Mouse (Mus musculus) midbrain, embryonic 12.5 days (tissue): ENCODE results near the gene Ovol2. TPM values are rescaled to one million over a fixed set of nuclear protein-coding genes. Genes with fewer than 3 reads are reported as not detected.

Source experiments
- ATAC-seq: fragments of 200-750 bp; cut with Nextera tagmentation; 2 replicates; pipeline ENCODE4 v1.8.0; 2017; ENCODE audit warnings: low read depth, moderate TSS enrichment, moderate library complexity; ENCODE audit not compliant: low FRiP score
- H3K27ac ChIP-seq: fragments of 300-500 bp; sonication (generic); replicated peaks from 2 replicates; pipeline ENCODE4 v1.5.1; 2016; ENCODE audit warnings: mild to moderate bottlenecking
- H3K27me3 ChIP-seq: fragments of 300-500 bp; sonication (generic); 2 replicates; pipeline ENCODE4 v1.6.1; 2016; ENCODE audit warnings: mild to moderate bottlenecking
- H3K36me3 ChIP-seq: fragments of 300-500 bp; sonication (generic); 2 replicates; pipeline ENCODE4 v1.6.1; 2016
- H3K4me1 ChIP-seq: fragments of 300-500 bp; sonication (generic); 2 replicates; pipeline ENCODE4 v1.6.1; 2016
- H3K4me2 ChIP-seq: fragments of 300-500 bp; sonication (generic); replicated peaks from 2 replicates; pipeline ENCODE4 v1.6.1; 2016; ENCODE audit warnings: mild to moderate bottlenecking, moderate library complexity
- H3K4me3 ChIP-seq: fragments of 300-500 bp; sonication (generic); 2 replicates; pipeline ENCODE4 v1.5.1; 2016; ENCODE audit warnings: mild to moderate bottlenecking
- H3K9ac ChIP-seq: fragments of 300-500 bp; sonication (generic); replicated peaks from 2 replicates; pipeline ENCODE4 v1.6.1; 2016; ENCODE audit warnings: mild to moderate bottlenecking, moderate library complexity
- H3K9me3 ChIP-seq: fragments of 300-500 bp; sonication (generic); 2 replicates; pipeline ENCODE4 v1.6.1; 2016; ENCODE audit warnings: mild to moderate bottlenecking
- WGBS: fragments of 180-500 bp; shearing (Covaris S2); methylation state at CpG from one replicate; pipeline ENCODE4 v1.1.7; 2016; 5-methylcytosine and 5-hydroxymethylcytosine counted together
- polyA plus RNA-seq: library from polyadenylated mRNA; unstranded; fragments of >200 nt; fragmentation: Nextera tagmentation; extraction: Ambion mirVana; gene quantifications from 2 replicates; pipeline ENCODE4 v1.2.1, GENCODE M21; 2016

Ovol2 gene
- polyA plus RNA-seq, 1 experiment from 2014 or later: not detected

GRCm38 (mm10) chr2:144274741-144275140 lies 57.2 kb downstream of the Ovol2 start:
- no peak overlapping the region for H3K4me3 ChIP-seq
- WGBS: 81% methylated on average over 8 of the region's 8 CpGs
- no peak overlapping the region for H3K4me2 ChIP-seq
- peaks cover 20% of the 10 kb centered on the region for H3K36me3 ChIP-seq
- no peak for ATAC-seq
- no peaks in the 10 kb centered on the region for H3K9me3 ChIP-seq
- peaks cover 4% of the 10 kb centered on the region; the same call in 1 of the 2 replicates for H3K4me1 ChIP-seq
- H3K9ac ChIP-seq: no peak overlapping the region
- H3K27me3 ChIP-seq: no peaks in the 10 kb centered on the region
- H3K27ac ChIP-seq: no peak overlapping the region

DNA sequence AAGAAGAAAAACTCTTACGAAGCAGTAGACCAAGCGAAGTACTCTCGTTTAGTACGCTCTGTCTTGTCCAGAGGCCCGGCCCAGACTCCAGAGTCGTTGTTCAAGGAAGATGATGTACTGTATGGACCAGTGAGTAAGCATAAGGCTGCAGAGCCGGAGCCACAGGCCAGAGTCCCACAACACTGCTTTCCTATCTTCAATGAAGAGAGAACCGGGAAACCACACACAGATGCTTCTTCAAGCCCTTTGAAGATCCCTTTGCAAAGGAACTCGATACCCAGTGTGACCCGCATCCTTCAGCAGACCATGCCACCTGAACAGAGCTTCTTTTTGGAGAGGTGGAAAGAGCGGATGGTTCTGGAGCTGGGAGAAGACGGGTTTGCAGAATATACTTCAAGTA lies 59.9 kb downstream of the Ovol2 start:
- H3K27ac ChIP-seq: no peak overlapping the region
- H3K4me3 ChIP-seq: no peak overlapping the region
- peaks cover 19% of the 10 kb centered on the region for H3K4me1 ChIP-seq
- H3K9me3 ChIP-seq: no peaks in the 10 kb centered on the region
- H3K36me3 ChIP-seq: peaks cover 8% of the 10 kb centered on the region; the same call in 1 of the 2 replicates
- WGBS: 92% methylated on average over 12 of the region's 12 CpGs
- no peak for ATAC-seq
- H3K9ac ChIP-seq: no peak overlapping the region
- no peak overlapping the region for H3K4me2 ChIP-seq
- H3K27me3 ChIP-seq: no peaks in the 10 kb centered on the region

GRCm38 (mm10) chr2:144270507-144271420 lies 61.2 kb downstream of the Ovol2 start, which contains the start of the genes Mgme1 and Snx5:
Gene Mgme1, plus strand, starts transcription at chr2:144270663.
Gene Snx5, minus strand, starts transcription at chr2:144270906.
- H3K9me3 ChIP-seq: no peaks in the 10 kb centered on the region
- H3K4me3 ChIP-seq: peak within 1 kb of the TSS; percentile 89
- no peaks in the 10 kb centered on the region for H3K27me3 ChIP-seq
- H3K4me1 ChIP-seq: peaks cover 23% of the 10 kb centered on the region
- peak within 1 kb of the TSS; percentile 93 for H3K9ac ChIP-seq
- H3K4me2 ChIP-seq: peak within 1 kb of the TSS; percentile 65
- peak within 1 kb of the TSS; percentile 89 for H3K27ac ChIP-seq
- no peaks in the 10 kb centered on the region for H3K36me3 ChIP-seq
- peak; percentile 97 for ATAC-seq
- WGBS: under 1% methylated on average over 83 of the region's 93 CpGs

DNA sequence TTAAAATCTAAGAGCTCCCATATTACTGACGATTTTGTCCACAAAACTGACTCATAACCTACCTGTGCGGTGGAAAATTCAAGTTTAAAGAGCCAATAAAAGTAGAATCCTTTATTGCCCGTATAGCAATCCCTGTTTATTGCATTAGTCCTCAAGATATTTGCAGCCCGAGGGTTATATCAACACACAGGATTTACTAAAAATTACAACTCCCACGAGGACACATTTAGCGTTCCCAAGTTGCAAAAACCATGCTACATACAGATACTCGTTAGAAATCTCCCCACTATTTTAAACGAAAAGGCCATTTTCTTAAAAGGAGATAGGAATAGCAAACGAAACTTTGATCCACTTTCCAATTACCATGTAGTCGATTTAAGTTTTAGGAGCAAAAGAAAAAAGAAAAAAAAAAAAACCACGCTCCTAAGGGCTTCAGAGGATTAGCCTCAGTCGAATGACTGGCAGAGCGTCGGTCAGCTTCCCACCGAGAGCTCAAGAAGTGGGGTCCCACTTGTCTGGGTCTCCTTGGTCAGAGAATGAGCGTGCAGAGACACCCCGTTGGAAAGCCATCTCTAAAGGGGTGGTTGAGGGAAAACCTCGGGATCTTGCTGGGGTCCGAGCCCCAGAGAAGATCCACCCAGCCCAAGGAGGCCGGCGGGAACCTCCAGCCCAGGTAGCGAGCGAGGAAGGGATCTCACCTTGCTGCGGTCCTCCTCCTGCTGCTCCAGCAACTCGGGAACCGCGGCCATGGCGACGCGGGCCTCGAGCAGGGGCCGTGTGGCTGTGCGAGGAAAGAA lies 62.1 kb downstream of the Ovol2 start:
- Histone ChIP-seq H3K36me3 (no peaks in the 10 kb centered on the region), H3K4me2 (peak overlapping the region; percentile 65), H3K27me3 (no peaks in the 10 kb centered on the region), H3K4me3 (peak overlapping the region; percentile 89), H3K9me3 (no peaks in the 10 kb centered on the region), H3K27ac (peak overlapping the region; percentile 89), H3K4me1 (peaks cover 23% of the 10 kb centered on the region), H3K9ac (peak overlapping the region; percentile 93)
- ATAC-seq: no peak; the same call in 1 of the 2 replicates
- under 1% methylated on average over 24 of the region's 33 CpGs for whole genome bisulfite sequencing

GRCm38 (mm10) chr2:144269306-144269650 lies 62.7 kb downstream of the Ovol2 start:
- ATAC-seq: no peak
- H3K9ac ChIP-seq: peak overlapping the region; percentile 93

DNA sequence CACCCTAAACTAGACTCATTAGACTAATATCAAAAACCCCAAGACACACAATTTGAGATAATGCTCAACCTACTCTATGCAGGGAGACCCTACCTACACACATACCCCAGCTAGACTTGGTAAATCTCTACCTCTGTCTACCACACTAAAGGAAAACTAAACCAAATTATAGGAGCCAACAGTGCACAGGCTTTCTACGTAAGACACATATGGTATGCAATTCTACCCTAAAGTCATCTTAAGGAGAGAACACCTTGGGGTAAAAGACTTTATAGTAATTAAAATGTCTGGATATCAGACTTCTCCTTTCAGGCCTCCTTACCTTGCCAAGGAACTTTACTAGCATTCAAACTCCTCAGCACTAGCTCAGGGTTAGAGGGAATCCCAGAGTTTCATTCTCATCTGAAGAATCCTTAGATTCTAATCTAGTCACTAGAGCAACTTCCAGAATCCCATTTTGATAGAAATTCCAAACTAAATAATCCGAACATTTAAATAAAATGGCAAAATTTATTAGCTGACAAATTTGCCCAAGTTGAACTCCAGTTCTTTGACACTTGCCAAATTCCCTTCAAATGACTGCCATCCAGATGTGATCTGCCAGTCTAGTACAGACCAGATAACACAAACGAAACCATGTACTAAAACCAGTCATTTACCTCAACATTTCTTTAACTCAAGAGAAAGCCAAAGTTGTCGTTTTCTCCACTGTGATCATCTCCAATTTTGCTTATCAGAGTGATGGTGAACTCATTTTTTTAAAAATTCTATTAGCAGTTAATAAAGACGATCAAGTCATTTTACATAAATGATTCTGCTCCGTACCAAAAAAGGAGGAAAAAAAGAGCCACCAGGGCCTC lies 63.3 kb downstream of the Ovol2 start:
- ATAC-seq: no peak
- 6% methylated on average over 6 of the region's 6 CpGs for WGBS
- peak overlapping the region; percentile 93 for H3K9ac ChIP-seq
- no peaks in the 10 kb centered on the region for H3K27me3 ChIP-seq
- H3K4me1 ChIP-seq: peaks cover 23% of the 10 kb centered on the region
- H3K36me3 ChIP-seq: no peaks in the 10 kb centered on the region
- peak overlapping the region; percentile 65 for H3K4me2 ChIP-seq
- no peak overlapping the region for H3K27ac ChIP-seq
- H3K9me3 ChIP-seq: no peaks in the 10 kb centered on the region
- H3K4me3 ChIP-seq: peak overlapping the region; percentile 89

More at GRCm38 (mm10) chr2:144269306-144269650, 62.7 kb downstream of the Ovol2 start:
- H3K36me3 ChIP-seq: no peaks in the 10 kb centered on the region
- peak overlapping the region; percentile 89 for H3K4me3 ChIP-seq
- H3K27ac ChIP-seq: no peak overlapping the region
- peaks cover 23% of the 10 kb centered on the region for H3K4me1 ChIP-seq
- peak overlapping the region; percentile 65 for H3K4me2 ChIP-seq
- no peaks in the 10 kb centered on the region for H3K9me3 ChIP-seq
- H3K27me3 ChIP-seq: no peaks in the 10 kb centered on the region
- WGBS: under 1% methylated on average over 11 of the region's 11 CpGs

- no peaks in the 10 kb centered on the region for H3K9me3 ChIP-seq
- peak overlapping the region; percentile 65 for H3K4me2 ChIP-seq
- 65% methylated on average over 1 of the region's 1 CpGs for WGBS
- H3K36me3 ChIP-seq: no peaks in the 10 kb centered on the region
- H3K27me3 ChIP-seq: no peaks in the 10 kb centered on the region
- ATAC-seq: no peak
- H3K4me3 ChIP-seq: 0 out of 2 replicates have a peak overlapping the region, but pooled peaks have one; percentile 10
- peaks cover 23% of the 10 kb centered on the region for H3K4me1 ChIP-seq
- no peak overlapping the region for H3K27ac ChIP-seq
- no peak overlapping the region for H3K9ac ChIP-seq
These were observed 64.3 kb downstream of the Ovol2 start for GRCm38 (mm10) chr2:144267731-144268015.

DNA sequence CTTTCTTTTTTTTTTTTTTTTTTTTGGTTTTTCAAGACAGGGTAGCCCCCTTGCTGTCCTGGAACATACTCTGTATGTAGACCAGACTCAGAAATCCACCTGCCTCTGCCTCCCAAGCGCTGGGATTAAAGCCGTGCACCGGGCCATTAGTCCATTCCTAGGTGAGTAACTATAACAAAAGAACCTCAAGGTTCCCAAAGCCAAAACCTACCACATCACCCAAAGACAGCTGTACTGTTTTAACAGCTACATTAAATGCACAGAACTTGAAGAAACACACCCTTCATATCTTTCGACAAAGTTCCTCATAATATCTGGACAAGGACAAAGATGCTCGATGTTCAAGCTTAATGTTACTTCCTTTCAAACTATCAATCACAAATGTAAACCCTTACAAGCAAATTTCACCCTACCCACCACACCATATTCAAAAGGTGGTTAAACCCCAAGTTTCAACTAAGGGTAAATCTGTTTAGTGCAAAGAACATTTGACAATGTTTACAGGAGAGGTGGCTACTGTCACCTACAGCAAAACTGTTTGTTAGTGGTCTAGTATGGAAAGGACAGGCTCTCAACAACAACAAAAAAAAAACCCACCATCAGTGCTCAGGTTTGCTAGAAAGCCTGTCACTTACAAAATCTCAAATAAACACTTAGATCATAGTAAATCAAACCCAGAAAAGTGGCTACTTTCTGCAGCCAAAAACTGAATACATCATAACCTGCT lies 64.8 kb downstream of the Ovol2 start:
- WGBS: 53% methylated on average over 5 of the region's 5 CpGs
- H3K4me1 ChIP-seq: peaks cover 23% of the 10 kb centered on the region
- no peaks in the 10 kb centered on the region for H3K9me3 ChIP-seq
- no peak overlapping the region for H3K9ac ChIP-seq
- no peaks in the 10 kb centered on the region for H3K27me3 ChIP-seq
- 0 out of 2 replicates have a peak overlapping the region, but pooled peaks have one; percentile 10 for H3K4me3 ChIP-seq
- H3K27ac ChIP-seq: no peak overlapping the region
- no peaks in the 10 kb centered on the region for H3K36me3 ChIP-seq
- ATAC-seq: no peak
- peak overlapping the region; percentile 65 for H3K4me2 ChIP-seq

DNA sequence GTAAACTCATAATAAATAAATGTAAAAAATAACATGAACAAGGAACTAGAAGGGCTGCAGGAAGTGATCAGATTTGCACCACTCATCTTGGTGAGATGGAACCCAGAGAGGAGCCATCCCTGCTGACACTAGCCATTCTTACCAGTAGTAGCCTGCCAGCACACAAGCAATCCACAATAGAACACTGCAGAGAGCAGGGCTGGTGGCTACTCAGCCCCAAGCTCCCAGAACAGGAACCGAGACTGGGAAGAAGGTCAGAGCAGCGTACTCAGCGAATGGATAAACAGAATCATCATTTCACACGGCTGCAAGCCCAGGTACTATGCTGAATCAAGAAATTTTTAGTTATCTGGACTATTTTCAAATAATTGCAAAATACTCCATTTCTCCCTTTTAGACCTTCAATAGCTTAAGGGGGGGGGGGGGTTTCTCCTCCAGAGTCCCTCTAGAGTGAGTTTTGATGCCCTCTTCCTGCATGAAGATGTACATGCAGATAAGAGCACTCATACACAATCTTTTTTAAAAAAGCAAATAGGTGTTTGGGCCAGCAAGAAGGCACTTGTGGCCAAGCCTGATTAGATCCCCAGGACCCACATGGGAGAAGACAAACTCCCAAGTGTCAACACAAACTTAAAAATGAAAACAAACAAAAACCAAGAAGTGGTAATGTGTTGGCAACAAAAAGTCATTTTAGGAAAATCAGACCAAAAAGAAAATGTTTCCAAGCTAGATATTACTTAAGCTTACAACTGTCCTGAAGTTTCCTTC lies 65.8 kb downstream of the Ovol2 start:
- Histone ChIP-seq H3K9ac (no peak overlapping the region), H3K4me1 (peaks cover 21% of the 10 kb centered on the region), H3K9me3 (no peaks in the 10 kb centered on the region), H3K27me3 (no peaks in the 10 kb centered on the region), H3K27ac (no peak overlapping the region), H3K4me3 (no peak overlapping the region), H3K4me2 (no peak overlapping the region), H3K36me3 (peaks cover 6% of the 10 kb centered on the region)
- 45% methylated on average over 4 of the region's 4 CpGs for WGBS
- ATAC-seq: no peak

- H3K4me1 ChIP-seq: peaks cover 19% of the 10 kb centered on the region
- no peak for ATAC-seq
- no peaks in the 10 kb centered on the region for H3K27me3 ChIP-seq
- H3K4me3 ChIP-seq: no peak overlapping the region
- no peak overlapping the region for H3K27ac ChIP-seq
- peaks cover 15% of the 10 kb centered on the region for H3K36me3 ChIP-seq
- no peak overlapping the region for H3K9ac ChIP-seq
- no peaks in the 10 kb centered on the region for H3K9me3 ChIP-seq
- 80% methylated on average over 3 of the region's 3 CpGs for WGBS
- no peak overlapping the region for H3K4me2 ChIP-seq
These were observed 66.8 kb downstream of the Ovol2 start for GRCm38 (mm10) chr2:144265120-144265488.
